Mouse (Mus musculus): ENCODE data around the gene Rhog. TPM values are rescaled to one million over a fixed set of nuclear protein-coding genes. Genes with fewer than 3 reads are reported as not detected.
"Not testable (repeated sequence)": the region's sequence is repeated elsewhere in the genome, so short reads cannot be mapped to it uniquely, and the experiment has no call there.

Rhog gene
- 47.2 and 67.2 TPM in 2 replicates for polyA plus RNA-seq (2012; rRNA removed)

DNA sequence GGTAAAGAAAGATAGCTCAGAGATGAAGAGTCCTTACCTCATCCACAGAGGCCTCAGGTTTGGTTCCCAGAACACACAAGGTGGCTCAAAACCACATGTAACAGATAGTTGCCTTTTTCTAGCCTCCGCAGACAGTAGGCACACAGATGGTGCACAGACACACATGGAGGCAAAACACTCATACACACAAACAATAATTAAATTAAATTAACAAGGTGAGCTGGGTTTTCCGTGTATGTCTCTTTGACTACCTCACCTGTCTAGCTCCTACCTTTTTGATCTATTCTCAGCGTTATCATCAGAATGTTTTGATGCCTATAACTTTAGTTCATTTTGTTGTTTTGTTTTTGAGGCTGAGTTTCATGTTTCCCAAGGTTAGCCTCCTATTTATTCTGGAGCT is at the start of gene Rhog:
TSS of gene Rhog (minus strand) at position 101 of the 400 bp plus-strand sequence.
- DNase-seq (ENCODE audit: low spot score), result no peak

DNA sequence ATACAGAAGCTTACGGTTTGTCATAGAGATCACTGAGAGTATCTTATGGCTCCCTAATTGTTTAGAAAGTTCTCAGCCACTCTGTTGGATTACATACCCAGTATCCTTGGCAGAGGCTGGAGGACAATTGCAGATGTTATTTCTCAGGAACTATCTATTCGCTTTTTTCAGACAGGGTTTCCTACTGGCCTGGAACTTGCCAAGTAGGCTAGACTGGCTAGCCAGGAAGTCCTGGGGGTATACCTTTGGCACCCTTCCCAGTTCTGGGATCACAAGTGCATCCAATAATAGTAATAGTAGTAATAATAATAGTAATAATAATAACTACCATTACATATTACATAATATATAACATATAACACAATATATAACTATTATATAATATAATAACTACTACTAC is 49.7 kb upstream of the Rhog start:
- no peak for DNase-seq (ENCODE audit: low spot score)

DNA sequence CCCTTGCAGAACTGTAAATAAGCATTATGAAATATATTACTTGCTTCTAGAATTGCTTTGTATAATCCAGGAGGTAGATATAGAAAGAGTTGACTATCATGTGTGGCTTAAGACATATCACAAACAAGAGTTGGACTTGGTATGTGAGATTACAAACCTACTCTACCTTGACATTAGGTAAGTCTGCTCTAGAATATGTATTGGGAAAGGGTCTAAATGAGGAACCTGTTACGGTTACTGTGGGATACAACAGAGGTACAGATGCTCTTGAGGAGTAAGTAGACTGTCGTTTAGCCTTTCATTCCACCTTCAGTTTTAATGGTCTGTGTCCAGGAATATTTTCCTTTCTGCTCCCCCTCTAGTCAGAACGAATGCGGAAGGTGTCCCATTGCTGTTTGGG is 46.6 kb upstream of the Rhog start:
- DNase-seq (ENCODE audit: low spot score), result no peak

DNA sequence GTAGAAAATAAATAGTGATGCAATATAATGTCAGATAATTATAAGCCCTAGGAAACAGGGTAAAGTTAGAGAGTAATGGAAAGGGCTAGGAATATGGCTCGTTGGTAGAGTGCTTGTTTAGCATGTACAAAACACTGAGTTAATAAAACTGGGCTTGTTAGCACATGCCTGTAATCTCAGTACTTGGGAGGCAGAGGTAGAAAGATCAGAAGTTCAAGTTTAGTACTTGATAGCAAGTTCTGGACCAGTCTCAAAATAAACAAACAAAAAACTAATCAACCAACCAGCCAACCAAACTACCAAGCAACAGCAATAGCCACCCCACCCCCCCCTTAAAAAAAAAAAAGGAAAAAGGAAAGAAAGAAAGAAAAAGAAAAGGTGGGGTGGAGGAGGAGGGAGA is 44.9 kb upstream of the Rhog start:
- DNase-seq (ENCODE audit: low spot score), result no peak

DNA sequence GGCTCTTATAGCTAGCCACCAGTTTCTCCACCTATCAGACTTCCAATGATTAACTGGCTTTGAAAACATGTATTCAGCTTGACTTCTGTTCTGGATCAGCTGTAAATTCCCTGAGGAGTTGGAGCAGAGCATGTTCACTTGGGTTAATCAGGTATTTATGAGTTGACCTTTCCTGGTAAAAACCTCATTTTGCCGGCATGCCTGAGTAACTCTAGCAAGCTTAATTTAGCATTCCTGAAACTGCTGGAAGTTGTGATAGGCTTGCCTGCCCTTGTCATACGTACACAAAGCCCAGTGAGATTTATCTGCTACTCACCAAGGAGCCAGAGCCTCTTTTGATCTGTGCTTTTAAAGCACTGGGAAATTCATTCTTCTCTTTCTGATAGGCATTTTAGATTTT is 37.4 kb upstream of the Rhog start:
- DNase-seq (ENCODE audit: low spot score), result no peak

DNA sequence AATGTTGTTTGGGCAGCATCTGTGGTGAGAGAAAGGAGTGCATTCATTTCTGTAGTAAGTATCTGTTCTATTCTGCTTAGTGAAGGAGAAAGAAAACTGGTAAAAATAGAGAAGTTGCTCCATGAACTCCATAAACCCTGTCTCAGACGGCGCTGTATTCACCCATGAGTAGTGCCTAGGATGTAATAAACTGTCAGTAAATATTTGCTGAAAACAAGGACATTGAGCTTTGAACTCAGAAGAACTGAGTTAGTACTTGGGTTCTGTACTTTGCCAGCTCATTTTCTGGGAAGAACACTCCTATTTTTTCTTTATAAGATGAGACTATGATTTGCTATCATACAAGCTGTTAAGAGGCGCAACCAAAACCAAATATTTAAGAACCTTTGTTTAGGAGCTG is 36.4 kb upstream of the Rhog start:
- no peak for DNase-seq (ENCODE audit: low spot score)

DNA sequence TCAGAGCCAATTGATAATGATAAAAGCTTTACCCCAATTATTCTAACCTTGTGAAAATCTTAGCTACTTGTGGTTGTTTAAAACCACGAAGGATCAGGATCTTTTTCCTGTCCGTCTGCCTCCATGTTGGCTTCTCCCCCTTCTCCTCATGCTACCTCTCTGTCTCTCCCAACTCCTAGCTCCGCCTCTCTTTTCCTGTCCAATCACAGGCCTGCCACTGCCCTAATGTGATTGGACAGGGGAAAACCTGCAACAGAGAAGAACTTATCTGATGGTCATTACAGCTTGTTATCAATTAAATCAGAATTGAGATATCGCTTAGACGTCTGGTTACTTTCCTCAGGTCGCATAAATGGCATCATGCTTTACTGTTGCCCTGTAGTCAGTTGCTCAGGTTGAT is 33.6 kb upstream of the Rhog start:
- DNase-seq (ENCODE audit: low spot score), result no peak

DNA sequence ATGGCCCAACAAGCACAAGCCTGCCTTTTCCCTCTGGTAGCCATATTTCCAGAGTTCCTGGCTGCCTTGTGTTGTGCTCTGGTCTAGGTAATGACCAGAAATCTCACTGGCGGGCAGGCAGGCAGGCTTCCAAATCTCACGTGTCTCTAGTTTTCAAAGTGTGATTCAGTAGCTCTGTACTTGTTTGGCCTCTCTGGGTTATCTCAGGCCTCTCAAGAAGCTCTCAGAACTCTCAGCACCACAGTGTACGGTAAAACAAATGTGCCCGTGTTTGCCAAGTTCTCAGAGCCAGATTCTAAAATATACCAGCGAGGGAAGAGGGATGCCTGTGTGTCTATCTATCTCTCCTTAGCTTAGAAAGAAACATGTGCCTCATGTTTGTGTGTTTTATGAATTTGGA is 26.4 kb upstream of the Rhog start:
- DNase-seq (ENCODE audit: low spot score), result no peak

DNA sequence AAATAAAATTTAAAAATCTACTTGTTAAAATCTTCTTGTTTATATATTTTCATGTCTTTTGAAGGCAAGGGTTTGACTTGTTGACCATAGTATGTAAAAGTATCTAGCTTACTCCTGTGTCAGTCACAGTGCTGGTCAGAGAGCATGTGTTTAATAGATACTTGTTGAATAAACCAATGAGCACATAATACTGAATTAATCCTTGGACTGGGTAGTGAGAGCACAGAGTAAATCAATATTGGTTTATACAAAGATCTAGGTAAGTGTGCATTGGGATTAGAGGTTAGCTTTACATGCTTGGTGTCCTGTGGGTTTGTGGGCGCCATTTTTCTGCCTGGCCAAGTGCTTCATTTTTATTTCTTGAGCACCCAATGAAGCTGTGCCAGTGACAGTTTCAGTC is 25.5 kb upstream of the Rhog start:
- no peak for DNase-seq (ENCODE audit: low spot score)

DNA sequence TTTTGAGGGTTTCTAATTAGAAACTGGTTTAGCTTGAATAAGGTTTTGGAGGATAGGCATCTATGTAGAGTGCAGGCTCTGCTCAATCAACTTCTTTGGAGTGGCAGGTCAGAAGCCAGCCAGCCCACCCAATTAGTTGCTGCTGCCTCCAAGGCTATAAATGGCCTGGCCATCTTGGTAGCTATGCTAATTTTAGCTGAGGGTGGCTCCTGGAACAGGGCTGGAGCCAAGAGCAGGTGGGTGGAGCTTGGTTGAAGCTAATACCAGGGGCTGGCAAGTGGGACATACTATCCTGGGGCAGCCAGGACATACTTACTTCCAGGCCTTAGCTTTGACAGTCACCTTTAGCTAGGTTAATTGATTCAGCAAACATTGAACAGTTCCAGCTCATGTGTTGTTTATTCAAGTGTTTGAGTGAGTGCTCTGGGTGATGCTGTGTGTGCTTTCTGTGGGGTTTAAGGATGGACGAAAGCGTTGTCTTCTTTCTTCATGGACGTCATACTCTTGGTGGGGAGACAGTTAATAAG is 16.6 kb upstream of the Rhog start:
- no peak for DNase-seq (ENCODE audit: low spot score)

DNA sequence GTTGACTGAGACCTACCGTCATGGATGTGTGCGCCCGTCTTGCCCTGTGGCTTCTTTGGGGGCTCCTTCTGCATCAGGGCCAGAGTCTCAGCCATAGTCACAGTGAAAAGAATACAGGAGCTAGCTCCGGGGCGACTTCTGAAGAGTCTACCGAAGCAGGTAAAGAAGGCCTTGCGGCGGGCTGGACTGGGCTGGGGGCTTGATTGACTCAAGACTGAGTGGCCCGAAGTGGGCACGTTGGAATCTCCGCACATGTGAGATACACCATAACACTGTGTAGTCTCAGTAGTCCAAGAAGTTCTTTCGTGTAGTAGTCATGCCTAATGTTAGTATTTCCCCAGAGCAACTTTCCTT is 12.5 kb upstream of the Rhog start:
- no peak for DNase-seq (ENCODE audit: low spot score)

DNA sequence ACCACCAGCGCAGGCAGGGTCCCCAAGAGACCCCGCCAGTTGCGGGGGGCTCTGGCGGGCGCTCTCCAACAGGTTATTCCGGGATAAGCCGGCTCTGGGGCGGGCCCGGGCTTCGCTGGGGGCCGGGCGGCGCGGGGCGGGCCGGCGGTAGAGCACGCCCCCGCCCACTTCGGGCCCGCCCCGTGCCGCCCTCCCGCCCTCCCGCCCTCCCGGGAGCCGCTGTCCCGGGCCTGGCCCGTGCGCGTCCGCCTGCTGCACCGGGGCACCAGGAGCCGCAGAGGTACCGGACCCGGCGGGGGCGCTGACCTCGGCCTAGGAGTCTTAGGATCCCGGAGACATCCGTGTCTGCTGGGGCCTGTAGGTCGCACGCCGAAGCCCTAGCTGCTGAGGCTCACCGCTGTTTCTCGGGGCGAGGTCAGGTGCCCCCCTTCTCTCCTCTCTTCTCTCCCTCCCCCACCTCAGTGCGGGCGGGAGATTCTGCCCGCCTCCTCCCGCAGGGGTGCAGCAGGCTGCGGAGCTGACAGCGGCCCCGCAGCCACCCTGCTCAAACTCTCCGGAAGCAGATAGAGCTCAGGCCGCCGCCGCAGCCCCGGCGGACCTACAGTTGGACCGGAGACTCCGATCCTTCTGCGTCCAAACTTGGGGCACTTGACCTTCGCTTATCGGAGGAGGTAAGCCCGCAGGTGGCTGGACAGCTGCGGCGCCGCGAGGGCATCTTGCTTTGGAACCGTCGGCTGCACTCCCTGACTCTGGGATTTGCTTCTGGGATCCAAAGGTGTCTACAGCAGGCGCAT is 11.9 kb upstream of the Rhog start, which contains the start of gene Stim1:
TSS of gene Stim1 (plus strand) at position 206 of the 794 bp plus-strand sequence.
- no peak for DNase-seq (ENCODE audit: low spot score)

DNA sequence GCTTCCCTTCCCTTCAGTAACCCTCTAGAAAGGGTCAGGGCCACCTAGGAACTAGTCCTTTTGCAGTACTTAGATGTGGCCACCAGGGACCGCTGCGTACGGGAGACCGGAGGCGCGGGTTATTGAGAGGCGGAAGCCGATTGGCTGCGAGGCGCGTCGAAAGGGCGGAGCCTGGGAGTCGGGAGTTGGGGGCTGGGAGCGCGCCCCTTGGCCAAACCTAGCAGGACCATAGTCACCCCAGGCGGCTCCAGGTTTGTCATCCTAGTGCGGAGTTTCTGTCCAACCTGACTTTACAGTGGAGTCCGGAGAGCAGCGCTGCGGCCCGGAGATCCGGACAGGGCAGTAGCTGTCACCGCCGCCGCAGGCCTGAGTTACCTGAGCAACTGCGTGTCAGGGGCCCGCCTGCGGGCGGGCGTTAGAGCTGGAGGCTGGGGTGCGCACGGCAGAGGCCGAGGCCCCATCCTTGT is 11.3 kb upstream of the Rhog start:
- peak; percentile 94 for DNase-seq (ENCODE audit: low spot score)

DNA sequence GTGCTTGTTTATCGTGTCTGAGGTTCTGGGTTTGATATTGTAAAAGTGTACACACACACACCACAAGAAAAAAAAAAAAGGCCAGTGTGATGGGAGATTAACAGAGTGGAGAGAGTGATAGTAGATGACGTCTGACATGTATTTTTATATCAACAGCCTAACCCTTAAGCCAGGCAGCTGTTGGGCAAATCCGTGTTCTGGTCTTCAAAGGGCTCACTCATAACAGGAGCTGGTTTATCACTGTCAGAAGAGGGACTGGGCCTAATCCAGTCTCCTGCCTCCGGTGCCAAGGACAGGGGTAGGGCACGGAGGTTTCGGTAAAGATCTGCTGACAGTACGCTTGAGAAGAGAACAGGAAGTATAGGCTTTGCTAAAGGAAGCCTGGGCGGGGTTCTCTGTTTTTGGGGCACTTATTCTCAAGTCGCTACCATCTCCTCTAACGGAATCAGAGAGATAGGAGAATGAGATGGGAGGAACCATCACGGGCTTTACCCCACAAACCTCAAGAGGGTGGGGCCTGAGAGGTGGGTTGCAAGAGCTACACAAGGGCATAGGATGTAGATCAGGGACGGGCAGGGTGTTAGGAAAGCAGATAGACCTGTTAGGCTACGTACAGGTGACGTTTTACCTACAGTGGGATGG is 10.7 kb upstream of the Rhog start:
- DNase-seq (ENCODE audit: low spot score), result no peak

DNA sequence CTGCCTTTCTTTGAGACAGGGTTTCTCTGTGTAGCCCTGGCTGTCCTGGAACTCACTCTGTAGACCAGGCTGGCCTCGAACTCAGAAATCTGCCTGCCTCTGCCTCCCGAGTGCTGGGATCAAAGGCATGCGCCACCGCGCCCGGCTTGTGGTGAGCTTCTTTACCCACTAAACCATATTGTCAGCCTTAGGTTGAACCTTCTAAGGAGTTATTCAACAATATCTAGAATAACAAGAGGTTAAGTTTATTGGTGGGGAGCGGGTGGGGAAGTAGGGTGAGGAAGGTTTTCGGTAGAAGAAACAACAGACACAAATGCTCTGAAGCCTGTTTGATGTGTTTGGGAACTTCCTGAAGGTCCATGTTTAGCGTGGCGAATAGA is 10.2 kb upstream of the Rhog start:
- not testable (repeated sequence) for DNase-seq (ENCODE audit: low spot score)

DNA sequence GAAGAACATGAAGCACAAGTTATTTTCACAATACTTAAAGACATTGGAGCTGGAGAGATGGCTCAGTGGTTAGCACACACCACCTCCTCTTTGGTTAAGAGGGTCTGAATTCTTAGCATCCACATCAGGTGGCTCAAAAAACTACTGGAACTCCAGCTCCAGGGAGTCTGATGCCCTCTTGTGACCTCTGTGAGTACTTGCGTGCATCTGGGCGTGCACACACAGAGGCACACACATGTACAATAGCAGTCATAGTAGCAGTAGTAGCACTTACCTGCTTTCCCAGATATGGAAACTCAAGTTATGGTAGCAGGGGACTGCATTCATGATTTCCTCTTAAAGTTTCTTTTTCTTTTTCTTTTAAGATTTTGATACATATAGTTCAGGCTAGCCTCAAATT is 7.2 kb upstream of the Rhog start:
- DNase-seq (ENCODE audit: low spot score), result no peak

DNA sequence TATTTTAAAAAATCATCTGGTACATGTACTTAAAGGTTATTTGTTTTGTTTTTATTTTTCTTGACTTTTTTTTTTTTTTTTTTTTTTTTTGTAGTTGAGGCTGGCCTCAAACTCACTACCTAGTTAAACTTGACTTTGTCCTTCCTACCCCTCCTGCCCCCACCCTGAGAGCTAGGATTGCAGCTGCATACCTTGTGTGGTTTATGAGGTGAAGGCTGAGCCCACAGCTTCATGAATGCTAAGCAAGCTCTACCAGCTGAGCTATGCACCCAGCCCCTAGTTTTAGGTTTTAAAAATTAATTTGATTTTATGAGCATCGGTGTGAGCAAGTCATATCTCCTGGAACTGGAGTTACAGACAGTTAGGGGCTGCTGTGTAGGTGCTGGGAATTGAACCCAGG is 4.7 kb upstream of the Rhog start:
- DNase-seq (ENCODE audit: low spot score), result no peak

DNA sequence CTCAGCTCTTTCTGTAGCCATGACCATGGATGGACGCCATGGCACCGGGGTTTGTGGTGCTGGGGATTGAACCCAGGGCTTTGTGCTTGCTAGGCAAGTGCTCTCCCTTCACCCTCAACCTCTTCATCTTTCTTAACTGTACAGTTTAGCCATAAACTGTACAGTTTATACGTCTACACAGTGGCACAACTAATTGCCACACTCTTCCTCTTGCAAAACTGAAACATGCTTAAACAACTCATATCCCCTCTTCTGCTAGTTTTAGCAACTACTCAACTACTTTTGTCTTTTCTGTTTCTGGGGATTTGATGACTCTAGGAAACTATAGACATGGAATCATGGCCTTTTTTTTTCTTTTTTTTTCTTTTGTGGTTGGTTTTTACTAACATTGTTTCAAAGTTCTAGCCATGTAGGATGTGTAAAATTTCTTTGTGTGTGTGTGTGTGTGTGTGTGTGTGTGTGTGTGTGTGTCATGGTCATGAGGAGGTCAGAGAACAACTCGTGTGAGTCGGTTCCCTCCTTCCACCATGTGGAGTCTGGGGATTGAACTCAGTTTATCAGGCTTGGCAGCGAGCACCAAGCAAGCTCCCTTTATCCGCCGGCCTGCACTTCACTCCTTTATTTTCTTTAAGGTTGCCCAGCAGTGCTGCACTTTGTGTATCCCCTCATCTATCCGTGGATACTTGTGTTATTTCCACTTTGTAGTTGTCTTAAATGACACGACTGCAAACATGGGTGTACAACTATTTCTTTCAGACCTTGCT is 4.0 kb upstream of the Rhog start:
- no peak for DNase-seq (ENCODE audit: low spot score)

DNA sequence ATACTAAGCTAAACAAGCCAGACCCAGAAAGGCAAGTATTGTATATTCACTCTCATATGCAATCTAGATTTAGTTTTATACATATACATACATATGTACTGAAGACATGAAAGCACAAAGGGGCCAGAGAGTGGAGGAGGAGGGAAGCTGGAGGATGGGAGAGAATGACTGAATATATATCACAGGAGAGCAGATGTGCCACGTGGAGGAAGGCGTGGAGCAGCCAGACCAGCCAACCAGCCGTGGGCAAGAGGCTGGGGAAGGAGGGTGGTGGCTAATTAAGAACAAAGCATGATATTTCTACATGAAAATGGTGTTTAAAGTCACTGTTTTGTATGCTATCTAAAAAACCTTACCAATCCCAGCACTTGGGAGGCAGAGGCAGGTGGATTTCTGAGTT is 2.9 kb upstream of the Rhog start:
- DNase-seq (ENCODE audit: low spot score), result no peak

DNA sequence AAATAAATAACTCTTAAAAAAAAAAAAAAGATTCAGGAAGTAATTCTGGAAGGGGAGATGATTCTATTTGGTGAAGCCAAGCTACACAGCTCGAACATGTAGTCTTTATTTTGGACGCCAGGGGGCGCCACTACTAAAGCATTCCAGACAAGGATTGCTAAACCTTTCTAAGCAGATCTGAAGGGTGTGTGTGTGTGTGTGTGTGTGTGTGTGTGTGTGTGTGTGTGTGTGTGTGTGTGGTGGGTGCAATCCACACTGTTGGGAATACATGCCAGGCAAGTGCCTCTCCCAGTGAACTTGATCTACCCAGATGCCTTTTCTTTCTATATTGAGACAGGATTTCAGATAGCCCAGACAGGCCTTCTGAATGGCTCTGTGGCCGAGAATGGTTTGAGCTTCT is 2.3 kb upstream of the Rhog start:
- DNase-seq (ENCODE audit: low spot score), result peak; percentile 64

DNA sequence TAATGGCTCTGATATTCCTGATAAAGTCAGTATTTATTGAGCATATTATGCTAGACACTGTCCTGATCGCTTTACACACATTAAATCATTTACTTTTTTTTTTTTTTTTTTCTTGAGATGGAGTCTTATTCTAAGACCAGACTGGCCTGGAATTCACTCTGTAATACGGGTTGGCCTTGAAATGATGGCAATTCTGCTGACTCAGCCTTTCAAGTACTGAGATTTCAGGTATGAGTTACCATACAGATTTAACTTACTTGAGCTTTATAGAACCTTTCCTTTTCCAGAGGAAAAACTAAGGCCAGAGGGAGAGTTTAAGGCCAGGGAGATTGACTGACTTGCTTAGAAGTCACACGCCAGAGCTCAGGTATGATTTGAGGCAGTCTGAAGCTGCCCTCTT is 782 bp upstream of the Rhog start:
- no peak for DNase-seq (ENCODE audit: low spot score)

DNA sequence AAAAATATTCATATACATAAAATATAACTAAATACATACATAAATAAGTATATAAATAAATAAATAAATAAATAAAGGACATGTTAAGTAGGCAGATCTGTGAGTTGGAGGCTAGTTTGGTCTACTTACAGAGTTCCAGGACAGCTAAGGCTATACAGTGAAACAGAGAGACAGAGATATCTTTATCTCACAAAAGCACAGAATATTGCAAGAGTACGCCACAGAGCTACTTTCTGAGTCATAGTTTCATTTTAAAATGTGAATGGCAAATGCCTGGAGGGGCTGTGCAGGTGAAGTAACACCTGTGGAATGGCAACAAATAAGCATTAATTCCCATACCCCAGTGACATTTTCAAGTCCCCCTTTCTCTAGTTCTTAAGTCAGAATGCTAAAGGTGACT is 2.2 kb downstream of the Rhog start:
- DNase-seq (ENCODE audit: low spot score), result no peak

Data from urinary bladder, adult 2 months (tissue).